11 mouse cellular contexts compared by ENCODE assay signal in the genomic region with DNA sequence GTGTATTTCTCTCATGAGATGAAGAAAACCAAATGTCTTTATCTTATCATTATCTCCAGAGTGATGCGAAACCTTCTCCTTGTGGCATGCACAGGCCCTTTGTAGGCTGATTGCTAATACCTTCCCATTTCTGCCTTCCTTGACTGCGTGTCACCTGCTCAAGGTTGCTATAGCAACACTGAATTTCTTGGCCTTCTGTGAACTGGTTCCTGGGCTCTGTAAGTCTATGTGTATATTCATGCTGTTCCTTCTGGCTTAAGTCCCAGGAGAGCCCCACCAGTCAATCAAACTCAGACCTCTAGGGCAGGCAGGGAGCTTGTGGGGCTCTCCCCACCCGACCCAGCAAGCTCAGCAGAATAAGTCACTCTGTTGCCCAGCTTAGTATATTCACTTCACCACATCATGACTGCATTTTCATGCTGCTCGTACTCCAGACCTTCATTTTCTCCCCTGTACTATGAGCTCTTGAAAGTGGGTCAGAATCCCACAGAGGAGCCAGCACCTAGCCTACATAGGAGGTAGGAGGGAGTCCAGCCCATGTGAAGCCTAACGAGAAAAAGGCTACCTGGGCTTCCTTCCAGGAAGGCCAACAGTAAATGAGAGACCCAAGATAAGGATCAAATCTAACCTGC.
DNase-seq lines count a peak whose midpoint lies in the region; ATAC-seq and TF ChIP-seq lines count a peak whose summit lies in the region.
"Had no signal": no experiment of that assay in that cellular context is flagged by ENCODE, and none has a peak within 500 bp of the region (broad histone marks: within the 10 kb centered on the region; RNA-seq: fewer than 3 reads in every experiment).

No protein-coding gene starts in this region.

- WGBS in kidney, embryonic 16.5 days = 72% methylated on average over 5 of the region's 5 CpGs
- WGBS in hindbrain, embryonic 15.5 days = 40% methylated on average over 5 of the region's 5 CpGs

- H3K4me1 ChIP-seq in kidney, embryonic 16.5 days (ENCODE audit: insufficient read depth, low read length) = no peaks in the 10 kb centered on the region
- peaks cover 10% of the 10 kb centered on the region for H3K4me1 ChIP-seq in hindbrain, embryonic 15.5 days (replicated peaks)
- H3K4me1 ChIP-seq: liver, embryonic 13.5 days had no signal

- H3K27ac ChIP-seq in kidney, embryonic 16.5 days (ENCODE audit: low read length) = 0 out of 2 replicates have a peak overlapping the region, but pooled peaks have one; percentile 8
- H3K27ac ChIP-seq in hindbrain, embryonic 15.5 days (replicated peaks) = peak overlapping the region; percentile 49
- H3K27ac ChIP-seq in gastrocnemius, adult 2 months = no peak overlapping the region
- H3K27ac ChIP-seq: liver, embryonic 13.5 days had no signal

- H3K4me3 ChIP-seq in kidney, embryonic 16.5 days (ENCODE audit: low read length) = no peak overlapping the region
- H3K4me3 ChIP-seq in hindbrain, embryonic 15.5 days = no peak overlapping the region
- no peak overlapping the region for H3K4me3 ChIP-seq in gastrocnemius, adult 2 months
- H3K4me3 ChIP-seq: liver, embryonic 13.5 days had no signal

- H3K27me3 ChIP-seq in kidney, embryonic 16.5 days (ENCODE audit: insufficient read depth, low read length) = no peaks in the 10 kb centered on the region
- no peaks in the 10 kb centered on the region for H3K27me3 ChIP-seq in hindbrain, embryonic 15.5 days
- H3K27me3 ChIP-seq: liver, embryonic 13.5 days had no signal

- no peaks in the 10 kb centered on the region; the same call in 1 of the 2 replicates for H3K9me3 ChIP-seq in kidney, embryonic 16.5 days (ENCODE audit: low read length)
- H3K9me3 ChIP-seq in hindbrain, embryonic 15.5 days = 0 out of 2 replicates have a peak, but pooled peaks cover 4% of the 10 kb centered on the region
- H3K9me3 ChIP-seq: liver, embryonic 13.5 days had no signal

- H3K36me3 ChIP-seq in kidney, embryonic 16.5 days (ENCODE audit: insufficient read depth, low read length) = no peaks in the 10 kb centered on the region
- H3K36me3 ChIP-seq in hindbrain, embryonic 15.5 days = no peaks in the 10 kb centered on the region
- H3K36me3 ChIP-seq: liver, embryonic 13.5 days had no signal

- no peak overlapping the region for H3K4me2 ChIP-seq in kidney, embryonic 16.5 days (replicated peaks; ENCODE audit: low read depth, low read length)
- H3K4me2 ChIP-seq in hindbrain, embryonic 15.5 days = no peak overlapping the region
- H3K4me2 ChIP-seq: heart, embryonic 11.5 days; liver, embryonic 13.5 days had no signal

- intact Hi-C loops in gastrocnemius, adult 2 months (cut with DNase I) = no loop called here

- peak; percentile 6; the same call in 1 of the 2 replicates for ATAC-seq in kidney, embryonic 16.5 days (ENCODE audit: low FRiP score, low TSS enrichment)
- ATAC-seq in hindbrain, embryonic 15.5 days (ENCODE audit: low FRiP score, low read depth) = peak; percentile 91
- ATAC-seq in monocyte, adult 5-6 weeks (replicated peaks; ENCODE audit: insufficient number of reproducible peaks, low FRiP score, low TSS enrichment, poor library complexity, severe bottlenecking) = no peak
- ATAC-seq: intestine, embryonic 16.5 days had no signal

- no peak overlapping the region for H3K9ac ChIP-seq in kidney, embryonic 16.5 days (replicated peaks; ENCODE audit: low read length)
- no peak overlapping the region for H3K9ac ChIP-seq in hindbrain, embryonic 15.5 days
- H3K9ac ChIP-seq: liver, embryonic 13.5 days had no signal

- no peak for DNase-seq in kidney, postnatal 14 days
- peak; percentile 18 for DNase-seq in NIH3T3 (ENCODE audit: low read depth)
- peak; percentile 52 for DNase-seq in brain, embryonic 18.5 days (ENCODE audit: low read depth, low spot score)
- no peak for DNase-seq in gastrocnemius, adult 2 months
- DNase-seq in T-cell, adult 2 months (ENCODE audit: low spot score) = no peak
- DNase-seq: liver, embryonic 13.5 days had no signal

- no peak for TF ChIP-seq CTCF in gastrocnemius, adult 2 months (IDR thresholded peaks at IDR 0.05)

Comparison
In these comparisons a context has a peak if more than half of its experiments do, and no peak if none do; other contexts are left out.
1. DNase-seq: peak in NIH3T3 (single experiment) and brain, embryonic 18.5 days (single experiment); none in kidney, postnatal 14 days (single experiment), gastrocnemius, adult 2 months (single experiment) and T-cell, adult 2 months (single experiment).